Mouse (Mus musculus) G1E (cell line): Measurements from ENCODE around the gene Haus7. TPM values are rescaled to one million over a fixed set of nuclear protein-coding genes. Genes with fewer than 3 reads are reported as not detected.

Source experiments
- ATAC-seq: 2 replicates; pipeline ENCODE4 v1.8.0; 2016; ENCODE audit warnings: mild to moderate bottlenecking; ENCODE audit not compliant: insufficient number of reproducible peaks, poor library complexity, low FRiP score, severe bottlenecking; ENCODE audit errors: extremely low read depth
- DNase-seq: peaks from one replicate; pipeline ENCODE4 v3.0.0; 2012; ENCODE audit warnings: low spot score
- H3K27me3 ChIP-seq: 2 replicates; pipeline ENCODE4 v1.6.1; 2012; ENCODE audit warnings: mild to moderate bottlenecking, low read length, inconsistent platforms; ENCODE audit not compliant: insufficient read depth
- H3K36me3 ChIP-seq: replicated peaks from 2 replicates; pipeline ENCODE3; 2012; ENCODE audit warnings: mild to moderate bottlenecking, inconsistent platforms
- H3K4me1 ChIP-seq: 2 replicates; pipeline ENCODE4 v1.6.1; 2012; ENCODE audit warnings: low read depth, low read length, inconsistent platforms, mixed read lengths; ENCODE audit not compliant: insufficient read depth
- H3K4me3 ChIP-seq: 2 replicates; pipeline ENCODE4 v1.5.1; 2012; ENCODE audit warnings: low read depth, mild to moderate bottlenecking, inconsistent platforms, low read length, moderate library complexity, mixed read lengths
- H3K9me3 ChIP-seq: replicated peaks from 2 replicates; pipeline ENCODE4 v1.6.1; 2012; ENCODE audit warnings: inconsistent platforms
- CTCF ChIP-seq: IDR thresholded peaks from 2 replicates; pipeline ENCODE4 v1.5.1; 2012; ENCODE audit warnings: low read depth, low read length, inconsistent platforms, mixed read lengths
- GATA1 ChIP-seq: IDR thresholded peaks from 2 replicates; pipeline ENCODE4 v1.6.1; 2012; ENCODE audit warnings: borderline replicate concordance, low read length, inconsistent platforms, mixed read lengths
- GATA2 ChIP-seq: IDR thresholded peaks from 2 replicates; pipeline ENCODE4 v1.6.1; 2012; ENCODE audit warnings: low read depth, low read length, inconsistent platforms, borderline replicate concordance
- POLR2AphosphoS5 ChIP-seq: IDR thresholded peaks from 2 replicates; pipeline ENCODE4 v1.6.1; 2012; ENCODE audit warnings: low read depth, low read length, inconsistent platforms; ENCODE audit not compliant: insufficient replicate concordance
- TAL1 ChIP-seq: conservative IDR thresholded peaks from 2 replicates; pipeline ENCODE4 v1.6.1; 2012; ENCODE audit warnings: low read depth, low read length, inconsistent platforms, mixed read lengths
- polyA plus RNA-seq: library from polyadenylated mRNA; stranded (reverse); fragments of >175 nt; gene quantifications from 2 replicates; pipeline ENCODE4 v1.2.3, GENCODE M21; 2012
- total RNA-seq, 2 experiments: library from RNA; stranded (forward) in 1 of 2; stranded (reverse) in 1 of 2; fragments of 200-1000 nt in 1 of 2; fragments of >200 nt in 1 of 2; fragmentation: Nextera tagmentation in 1 of 2; gene quantifications; 2 replicates each; pipeline ENCODE4 v1.2.3; 2014 to 2017

Haus7 gene
- total and polyA plus RNA-seq, 3 experiments, result 3.9 to 34.1 (median 14.4) TPM

- ATAC-seq, result no peak
- H3K4me3 ChIP-seq, result no peak overlapping the region
- H3K36me3 ChIP-seq, result no peaks in the 10 kb centered on the region
- no peaks in the 10 kb centered on the region for H3K9me3 ChIP-seq
- no peak for TF ChIP-seq GATA2
- TF ChIP-seq TAL1, result no peak
- TF ChIP-seq CTCF, result no peak
- TF ChIP-seq POLR2AphosphoS5, result no peak
- no peak for TF ChIP-seq GATA1
- H3K27me3 ChIP-seq, result peaks cover 8% of the 10 kb centered on the region
- H3K4me1 ChIP-seq, result no peaks in the 10 kb centered on the region
- no peak for DNase-seq
Observed at GRCm38 (mm10) chrX:73468752-73469151, 9.9 kb upstream of the Haus7 start.

- TF ChIP-seq TAL1 (no peak), GATA1 (no peak), POLR2AphosphoS5 (no peak), GATA2 (no peak), CTCF (no peak)
- no peak overlapping the region for H3K4me3 ChIP-seq
- H3K27me3 ChIP-seq, result peaks cover 8% of the 10 kb centered on the region
- H3K36me3 ChIP-seq, result no peaks in the 10 kb centered on the region
- no peaks in the 10 kb centered on the region for H3K4me1 ChIP-seq
- DNase-seq (no peak), ATAC-seq (no peak)
- H3K9me3 ChIP-seq, result no peaks in the 10 kb centered on the region
Observed at GRCm38 (mm10) chrX:73468330-73468729, 9.5 kb upstream of the Haus7 start.

GRCm38 (mm10) chrX:73467446-73468241 lies 8.8 kb upstream of the Haus7 start:
- Histone ChIP-seq H3K27me3 (peaks cover 8% of the 10 kb centered on the region), H3K4me1 (no peaks in the 10 kb centered on the region), H3K9me3 (no peaks in the 10 kb centered on the region), H3K36me3 (no peaks in the 10 kb centered on the region), H3K4me3 (no peak overlapping the region)
- DNase-seq, result no peak
- TF ChIP-seq GATA1, result no peak
- no peak for TF ChIP-seq TAL1
- TF ChIP-seq GATA2, result no peak
- no peak for TF ChIP-seq POLR2AphosphoS5
- no peak for TF ChIP-seq CTCF
- ATAC-seq, result no peak

GRCm38 (mm10) chrX:73465483-73466186 lies 6.8 kb upstream of the Haus7 start:
- no peak for ATAC-seq
- Histone ChIP-seq H3K36me3 (no peaks in the 10 kb centered on the region), H3K4me3 (no peak overlapping the region), H3K27me3 (peaks cover 8% of the 10 kb centered on the region), H3K4me1 (no peaks in the 10 kb centered on the region), H3K9me3 (no peaks in the 10 kb centered on the region)
- TF ChIP-seq CTCF (no peak), TAL1 (no peak), GATA1 (no peak), POLR2AphosphoS5 (no peak), GATA2 (no peak)
- no peak for DNase-seq

- ATAC-seq (no peak), DNase-seq (no peak)
- H3K27me3 ChIP-seq, result peaks cover 2% of the 10 kb centered on the region; the same call in 1 of the 2 replicates
- H3K36me3 ChIP-seq, result peaks cover 16% of the 10 kb centered on the region
- H3K4me1 ChIP-seq, result peaks cover 10% of the 10 kb centered on the region
- no peak overlapping the region for H3K4me3 ChIP-seq
- H3K9me3 ChIP-seq, result no peaks in the 10 kb centered on the region
- TF ChIP-seq TAL1, result no peak
- TF ChIP-seq GATA1, result no peak
- TF ChIP-seq POLR2AphosphoS5, result no peak
- no peak for TF ChIP-seq CTCF
- TF ChIP-seq GATA2, result no peak
Observed at GRCm38 (mm10) chrX:73460792-73461191, 1.9 kb upstream of the Haus7 start.

- peaks cover 59% of the 10 kb centered on the region for H3K36me3 ChIP-seq
- TF ChIP-seq CTCF (0 out of 2 replicates have a peak, but pooled peaks have one; percentile 26), GATA1 (no peak)
- H3K9me3 ChIP-seq, result no peaks in the 10 kb centered on the region
- DNase-seq (no peak), ATAC-seq (no peak)
- no peaks in the 10 kb centered on the region for H3K4me1 ChIP-seq
- no peaks in the 10 kb centered on the region for H3K27me3 ChIP-seq
- no peak overlapping the region for H3K4me3 ChIP-seq
Observed at GRCm38 (mm10) chrX:73451949-73452348, 6.9 kb downstream of the Haus7 start.
